Mouse (Mus musculus) MEL-GATA-1-ER (cell line): ENCODE results near the gene Gabrr1.

Experiments
- DNase-seq: peaks from one replicate; pipeline ENCODE4 v3.0.0-alpha.2; 2012; ENCODE audit warnings: low read depth; ENCODE audit errors: extremely low read depth

The Gabrr1 gene

GRCm38 (mm10) chr4:33208881-33209841 is 76.8 kb downstream of the Gabrr1 start, which contains the start of gene Srsf12:
Srsf12 (plus strand) TSS chr4:33208991.
- DNase-seq = no peak
